Comparison of ENCODE assay signal across 11 mouse cellular contexts in the genomic region with DNA sequence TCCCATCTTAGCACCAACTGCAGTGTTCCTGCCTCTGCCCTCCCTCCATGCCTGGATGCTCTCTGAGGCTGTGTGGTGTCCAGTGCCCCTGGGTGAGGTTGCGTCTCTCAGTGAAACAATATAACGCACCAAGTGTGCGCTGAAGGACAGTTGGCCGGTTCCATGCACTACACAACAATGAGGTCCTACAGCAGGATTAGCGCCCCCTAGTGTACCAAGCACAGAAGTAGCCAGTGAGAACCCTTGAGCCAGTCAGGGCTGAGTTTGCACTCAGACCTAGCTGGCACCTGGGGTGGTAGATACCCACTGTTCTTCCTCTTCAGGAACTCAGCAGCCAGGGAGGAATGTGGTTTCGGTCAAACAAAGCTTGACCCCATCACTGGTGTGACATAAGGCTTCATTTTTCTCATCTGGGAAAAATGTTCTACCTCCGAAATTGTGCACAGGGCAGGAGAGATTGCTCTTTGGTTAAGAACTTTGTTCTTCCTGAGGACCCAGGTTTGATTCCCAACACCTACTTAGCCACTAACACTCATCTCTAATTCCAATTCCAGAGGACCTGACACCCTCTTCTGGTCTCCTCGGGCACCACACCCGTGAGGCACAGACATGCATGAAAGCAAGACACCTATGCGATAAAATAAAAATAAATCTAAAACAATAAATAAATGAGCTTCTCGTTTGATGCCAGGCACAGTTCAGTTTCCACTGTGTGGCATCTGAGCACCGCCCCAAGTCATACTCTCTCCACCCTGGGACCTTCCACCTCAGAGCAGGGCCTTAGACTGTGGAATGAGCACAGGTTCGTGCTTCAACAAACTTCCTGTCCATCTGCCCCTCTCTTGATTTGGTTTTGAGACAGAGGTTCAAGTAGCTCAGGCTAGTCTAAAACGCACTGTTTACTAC. TPM values are rescaled to one million over a fixed set of nuclear protein-coding genes. Genes with fewer than 3 reads are reported as not detected.
A peak's percentile ranks its signal among the peaks of the same experiment; 100 is the strongest.
DNase-seq lines count a peak whose midpoint lies in the region; ATAC-seq and TF ChIP-seq lines count a peak whose summit lies in the region.
"Had no signal": no experiment of that assay in that cellular context is flagged by ENCODE, and none has a peak within 500 bp of the region (broad histone marks: within the 10 kb centered on the region; RNA-seq: fewer than 3 reads in every experiment).

No protein-coding gene starts in this region.

- no peak for TF ChIP-seq EP300 in heart, postnatal 0 days (IDR thresholded peaks at IDR 0.05; ENCODE audit: low read depth)
- TF ChIP-seq EP300 in liver, embryonic 14.5 days (IDR thresholded peaks at IDR 0.05; ENCODE audit: low read depth): no peak

- ATAC-seq in heart, postnatal 0 days (ENCODE audit: insufficient read depth, low read depth): no peak
- ATAC-seq in heart, embryonic 11.5 days (replicated peaks; ENCODE audit: insufficient number of reproducible peaks, low FRiP score, low TSS enrichment): no peak
- ATAC-seq in liver, embryonic 14.5 days (ENCODE audit: insufficient read depth): no peak
- ATAC-seq in kidney, embryonic 14.5 days (ENCODE audit: low FRiP score, low TSS enrichment): no peak

- no peak overlapping the region for H3K27ac ChIP-seq in heart, postnatal 0 days (ENCODE audit: low read depth)
- no peak overlapping the region for H3K27ac ChIP-seq in heart, embryonic 11.5 days (ENCODE audit: low read depth, low read length)
- H3K27ac ChIP-seq in liver, embryonic 14.5 days: no peak overlapping the region; the same call in 1 of the 2 replicates
- no peak overlapping the region for H3K27ac ChIP-seq in kidney, embryonic 14.5 days (ENCODE audit: low read depth, low read length)
- H3K27ac ChIP-seq: macrophage had no signal

- peaks cover 4% of the 10 kb centered on the region; the same call in 1 of the 2 replicates for H3K4me1 ChIP-seq in heart, postnatal 0 days (ENCODE audit: control insufficient read depth, insufficient read depth)
- peaks cover 43% of the 10 kb centered on the region for H3K4me1 ChIP-seq in heart, embryonic 11.5 days (ENCODE audit: control insufficient read depth, insufficient read depth, low read length)
- peaks cover 36 to 40% of the 10 kb centered on the region in 2 experiments for H3K4me1 ChIP-seq in liver, embryonic 14.5 days (replicated peaks; ENCODE audit: control insufficient read depth in 2 of 2, insufficient read depth in 2 of 2, low read length in 1 of 2)
- 0 out of 2 replicates have a peak, but pooled peaks cover 5% of the 10 kb centered on the region for H3K4me1 ChIP-seq in kidney, embryonic 14.5 days (ENCODE audit: control insufficient read depth, insufficient read depth, low read length)

- no peak overlapping the region for H3K4me3 ChIP-seq in heart, postnatal 0 days (ENCODE audit: low read depth, low read length)
- H3K4me3 ChIP-seq in heart, embryonic 11.5 days (ENCODE audit: low read depth, low read length): no peak overlapping the region
- H3K4me3 ChIP-seq in liver, embryonic 14.5 days (ENCODE audit: insufficient read depth in 1 of 2, low read depth in 2 of 2, low read length in 2 of 2): no peak overlapping the region
- no peak overlapping the region for H3K4me3 ChIP-seq in kidney, embryonic 14.5 days (ENCODE audit: low read length)

- TF ChIP-seq CTCF in heart, postnatal 0 days (IDR thresholded peaks at IDR 0.05; ENCODE audit: low read depth): peak; percentile 29; the same call in 1 of the 2 replicates
- TF ChIP-seq CTCF in liver, embryonic 14.5 days (IDR thresholded peaks at IDR 0.05; ENCODE audit: low read depth): peak; percentile 97

- no peaks in the 10 kb centered on the region for H3K27me3 ChIP-seq in heart, postnatal 0 days (ENCODE audit: control insufficient read depth, insufficient read depth, low read length)
- no peaks in the 10 kb centered on the region for H3K27me3 ChIP-seq in heart, embryonic 11.5 days (ENCODE audit: control insufficient read depth, insufficient read depth, low read length)
- H3K27me3 ChIP-seq in liver, embryonic 14.5 days (ENCODE audit: control insufficient read depth, insufficient read depth, low read length): no peaks in the 10 kb centered on the region; the same call in 1 of the 2 replicates
- no peaks in the 10 kb centered on the region for H3K27me3 ChIP-seq in kidney, embryonic 14.5 days (ENCODE audit: control insufficient read depth, insufficient read depth, low read length)

- no peaks in the 10 kb centered on the region for H3K36me3 ChIP-seq in heart, postnatal 0 days (replicated peaks; ENCODE audit: control insufficient read depth, insufficient read depth, low read length)
- no peaks in the 10 kb centered on the region for H3K36me3 ChIP-seq in heart, embryonic 11.5 days (ENCODE audit: control insufficient read depth, insufficient read depth, low read length)
- H3K36me3 ChIP-seq in liver, embryonic 14.5 days (replicated peaks; ENCODE audit: control insufficient read depth, insufficient read depth, low read depth): no peaks in the 10 kb centered on the region
- peaks cover 7% of the 10 kb centered on the region; the same call in 1 of the 2 replicates for H3K36me3 ChIP-seq in kidney, embryonic 14.5 days (ENCODE audit: control insufficient read depth, insufficient read depth, low read length)

- no peak overlapping the region for H3K9ac ChIP-seq in heart, postnatal 0 days (replicated peaks; ENCODE audit: low read depth, low read length)
- H3K9ac ChIP-seq in heart, embryonic 11.5 days (ENCODE audit: low read depth, low read length): no peak overlapping the region
- no peak overlapping the region for H3K9ac ChIP-seq in liver, embryonic 14.5 days (replicated peaks)
- H3K9ac ChIP-seq in kidney, embryonic 14.5 days (ENCODE audit: low read depth, low read length): no peak overlapping the region

- no peak for DNase-seq in heart, postnatal 0 days (ENCODE audit: low spot score)
- DNase-seq in B cell, adult 2 months: peak; percentile 67 to 69
- DNase-seq in ZHBTc4 (ENCODE audit: low read depth, low spot score): peak; percentile 86
- peak in 1 of 3 experiments; percentile 37 for DNase-seq in liver, embryonic 14.5 days (ENCODE audit: low read depth in 3 of 3, low spot score in 3 of 3)
- DNase-seq in right cerebral cortex, adult 2 months (ENCODE audit: low spot score in 2 of 2): no peak
- DNase-seq in gastrocnemius, adult 8-10 months (ENCODE audit: low spot score in 2 of 2): no peak
- DNase-seq: kidney, adult 18-20 months; right cerebral cortex, postnatal 14 days had no signal

- no peaks in the 10 kb centered on the region for H3K9me3 ChIP-seq in heart, postnatal 0 days (replicated peaks; ENCODE audit: control insufficient read depth, low read length)
- H3K9me3 ChIP-seq in heart, embryonic 11.5 days (replicated peaks; ENCODE audit: control insufficient read depth, low read length): no peaks in the 10 kb centered on the region
- H3K9me3 ChIP-seq in liver, embryonic 14.5 days (ENCODE audit: control insufficient read depth, low read length): no peaks in the 10 kb centered on the region
- no peaks in the 10 kb centered on the region for H3K9me3 ChIP-seq in kidney, embryonic 14.5 days (ENCODE audit: control insufficient read depth, low read length)

- H3K4me2 ChIP-seq in heart, postnatal 0 days (ENCODE audit: low read depth, low read length): no peak overlapping the region
- H3K4me2 ChIP-seq in heart, embryonic 11.5 days: no peak overlapping the region
- H3K4me2 ChIP-seq in liver, embryonic 14.5 days (ENCODE audit: low read depth): no peak overlapping the region
- H3K4me2 ChIP-seq in kidney, embryonic 14.5 days (replicated peaks; ENCODE audit: low read depth, low read length): no peak overlapping the region

- WGBS in heart, postnatal 0 days: 87% methylated on average over 14 of the region's 14 CpGs
- WGBS in heart, embryonic 11.5 days (ENCODE audit: insufficient replicate concordance): 85% methylated on average over 14 of the region's 14 CpGs
- WGBS in liver, embryonic 14.5 days (ENCODE audit: insufficient replicate concordance): 73% methylated on average over 14 of the region's 14 CpGs
- 90% methylated on average over 14 of the region's 14 CpGs for WGBS in kidney, embryonic 14.5 days

RNA-seq across cellular contexts. Expression of gene Rps6ka1, which starts 9.5 kb away (rescaled TPM):
- total RNA-seq in heart, postnatal 0 days (2014; rRNA removed; ENCODE audit: low replicate concordance): 8.0 and 16.9 TPM in 2 replicates
- 5.9 and 6.8 TPM in 2 replicates for polyA plus RNA-seq in heart, postnatal 0 days (2015; fragmentation: Nextera tagmentation; extraction: Ambion mirVana)
- 20.9 and 23.1 TPM in 2 replicates for polyA plus RNA-seq in heart, embryonic 11.5 days (2014; fragmentation: Nextera tagmentation; extraction: Ambion mirVana)
- 27.9 and 28.4 TPM in 2 replicates for polyA plus RNA-seq in liver, embryonic 14.5 days (2012; rRNA removed)
- 48.4 and 53.0 TPM in 2 replicates for polyA plus RNA-seq in liver, embryonic 14.5 days (2014; fragmentation: Nextera tagmentation; extraction: Ambion mirVana)
- polyA plus RNA-seq in kidney, embryonic 14.5 days (2014; fragmentation: Nextera tagmentation; extraction: Ambion mirVana): 29.6 and 49.8 TPM in 2 replicates
- 1 to 10 TPM; 3.3 to 4.7 (median 4.0) TPM for total RNA-seq in gastrocnemius, adult 8-10 months (2022)

Comparison
In these comparisons a context has a peak if more than half of its experiments do, and no peak if none do; other contexts are left out.
1. DNase-seq: peak in B cell, adult 2 months (2 of 2) and ZHBTc4 (single experiment); none in heart, postnatal 0 days (single experiment), right cerebral cortex, adult 2 months (0 of 2) and gastrocnemius, adult 8-10 months (0 of 2).